29 mouse cellular contexts compared by ENCODE assay signal in genomic region chr16:10335953-10336352, GRCm38 (mm10). TPM values are rescaled to one million over a fixed set of nuclear protein-coding genes. Genes with fewer than 3 reads are reported as not detected.
DNase-seq lines count a peak whose midpoint lies in the region; ATAC-seq and TF ChIP-seq lines count a peak whose summit lies in the region.
"Had no signal": no experiment of that assay in that cellular context is flagged by ENCODE, and none has a peak within 500 bp of the region (broad histone marks: within the 10 kb centered on the region; RNA-seq: fewer than 3 reads in every experiment).

No protein-coding gene starts in this region.

- H3K9me3 ChIP-seq in stomach, embryonic 16.5 days (replicated peaks; ENCODE audit: control insufficient read depth, low read length): no peaks in the 10 kb centered on the region
- H3K9me3 ChIP-seq: embryonic facial prominence, embryonic 12.5 days; embryonic facial prominence, embryonic 15.5 days; G1E; hindbrain, embryonic 10.5 days had no signal

- H3K27ac ChIP-seq in layer of hippocampus, adult 2 months: peak overlapping the region; percentile 0
- H3K27ac ChIP-seq in stomach, embryonic 16.5 days (ENCODE audit: low read length): peak overlapping the region; percentile 32
- H3K27ac ChIP-seq: embryonic facial prominence, embryonic 12.5 days; embryonic facial prominence, embryonic 15.5 days; gastrocnemius, adult 2 months; hindbrain, embryonic 10.5 days; hindbrain, embryonic 14.5 days had no signal

- TF ChIP-seq CTCF in layer of hippocampus, adult 2 months (conservative IDR thresholded peaks at IDR 0.05): no peak

- 75% methylated on average over 2 of the region's 2 CpGs for WGBS in stomach, embryonic 16.5 days

- no peaks in the 10 kb centered on the region for H3K27me3 ChIP-seq in stomach, embryonic 16.5 days (ENCODE audit: control insufficient read depth, insufficient read depth, low read length)
- H3K27me3 ChIP-seq: embryonic facial prominence, embryonic 12.5 days; embryonic facial prominence, embryonic 15.5 days; Patski had no signal

- H3K4me1 ChIP-seq in stomach, embryonic 16.5 days (ENCODE audit: control insufficient read depth, insufficient read depth, low read length): peaks cover 9% of the 10 kb centered on the region; the same call in 1 of the 2 replicates
- H3K4me1 ChIP-seq: embryonic facial prominence, embryonic 12.5 days had no signal

- intact Hi-C loops in heart, postnatal 36 days (cut with DNase I): no loop called here

- H3K9ac ChIP-seq in stomach, embryonic 16.5 days (ENCODE audit: low read length): no peak overlapping the region
- H3K9ac ChIP-seq: embryonic facial prominence, embryonic 12.5 days; embryonic facial prominence, embryonic 15.5 days; forebrain, postnatal 0 days; hindbrain, embryonic 14.5 days had no signal

- no peak overlapping the region for H3K4me3 ChIP-seq in layer of hippocampus, adult 2 months
- no peak overlapping the region for H3K4me3 ChIP-seq in stomach, embryonic 16.5 days (replicated peaks; ENCODE audit: low read length)
- H3K4me3 ChIP-seq: embryonic facial prominence, embryonic 12.5 days; embryonic facial prominence, embryonic 15.5 days; gastrocnemius, adult 2 months; hindbrain, embryonic 10.5 days had no signal

- ATAC-seq in stomach, embryonic 16.5 days (ENCODE audit: insufficient read depth, low FRiP score): no peak
- ATAC-seq: forebrain, embryonic 14.5 days; forebrain, postnatal 0 days; Patski had no signal

- no peak for DNase-seq in layer of hippocampus, adult 2 months (ENCODE audit: low spot score in 2 of 2)
- DNase-seq in layer of hippocampus, adult 9-10 months (ENCODE audit: low spot score): no peak
- peak; percentile 30 for DNase-seq in lung, postnatal 25 days (ENCODE audit: low spot score)
- no peak for DNase-seq in lung, postnatal 14 days
- no peak for DNase-seq in heart, postnatal 36 days
- no peak for DNase-seq in adrenal gland, postnatal 10 days
- DNase-seq: B cell, adult 2 months; cerebellum, adult 11 months; cerebellum, adult 2 months; cerebellum, adult 9-11 months; cerebellum, postnatal 25 days; forebrain, postnatal 0 days; gastrocnemius, adult 2 months; gastrocnemius, postnatal 14 days had no signal

- no peak overlapping the region for H3K4me2 ChIP-seq in stomach, embryonic 16.5 days (ENCODE audit: low read depth, low read length)
- H3K4me2 ChIP-seq: embryonic facial prominence, embryonic 12.5 days; embryonic facial prominence, embryonic 15.5 days; heart, embryonic 11.5 days; hindbrain, embryonic 14.5 days had no signal

- H3K36me3 ChIP-seq in stomach, embryonic 16.5 days (ENCODE audit: control insufficient read depth, insufficient read depth, low read length): no peaks in the 10 kb centered on the region
- H3K36me3 ChIP-seq: embryonic facial prominence, embryonic 12.5 days; embryonic facial prominence, embryonic 15.5 days; G1E; hindbrain, embryonic 10.5 days had no signal

RNA-seq across cellular contexts. Expression of gene Emp2, which starts 22.2 kb away (rescaled TPM):
- total RNA-seq in layer of hippocampus, adult 2 months (2021): 10 to 100 TPM; 14.4 to 16.4 TPM
- 83.5 and 110 TPM in 2 replicates for polyA plus RNA-seq in stomach, embryonic 16.5 days (2015; fragmentation: Nextera tagmentation; extraction: Ambion mirVana)
- total RNA-seq in heart, postnatal 36 days (2021): 10 to 100 TPM; 42.0 to 49.2 TPM
- total RNA-seq in adrenal gland, postnatal 10 days (2021): 10 to 100 TPM in 1 of 2 experiments, 1 to 10 TPM in 1; 9.8 to 11.6 TPM
- total RNA-seq: CH12.LX; common myeloid progenitor, adult 5-6 weeks had no signal
- polyA plus RNA-seq: G1E had no signal

RNA-seq across cellular contexts. Expression of gene Tekt5, which starts 59.3 kb away (rescaled TPM):
- 1 to 10 TPM; 6.1 to 7.4 TPM for total RNA-seq in layer of hippocampus, adult 2 months (2021)
- polyA plus RNA-seq in stomach, embryonic 16.5 days (2015; fragmentation: Nextera tagmentation; extraction: Ambion mirVana): 1.7 and 2.0 TPM in 2 replicates
- total RNA-seq in heart, postnatal 36 days (2021): not detected
- under 1 TPM in 1 of 2 experiments, not detected in 1; 0.15 TPM for total RNA-seq in adrenal gland, postnatal 10 days (2021)
- total RNA-seq: adrenal gland, adult 18-20 months; adrenal gland, postnatal 14 days; CH12.LX; common myeloid progenitor, adult 5-6 weeks; gastrocnemius, adult 2 months; heart, postnatal 25 days had no signal
- polyA plus RNA-seq: embryonic facial prominence, embryonic 12.5 days; forebrain, embryonic 11.5 days; Patski had no signal

Comparison
In these comparisons a context has a peak if more than half of its experiments do, and no peak if none do; other contexts are left out.
1. RNA of gene Tekt5, which starts 59.3 kb away (total RNA-seq): 6.1 to 7.4 TPM in layer of hippocampus, adult 2 months; not detected in heart, postnatal 36 days and 0.15 TPM in adrenal gland, postnatal 10 days; every median in the first group is over 4 times any median in the second.